Mouse (Mus musculus): ENCODE results near the gene Ssr1. TPM values are rescaled to one million over a fixed set of nuclear protein-coding genes. Genes with fewer than 3 reads are reported as not detected.

The Ssr1 gene
- polyA plus RNA-seq, 1 experiment: 13.8 TPM

GRCm38 (mm10) chr13:37941138-37941645 lies 52.8 kb downstream of the Ssr1 start:
- H3K4me1 ChIP-seq (ENCODE audit: control insufficient read depth, insufficient read depth, low read length): peaks cover 11% of the 10 kb centered on the region
- TF ChIP-seq POLR2A (IDR thresholded peaks at IDR 0.05; ENCODE audit: borderline replicate concordance, extremely low read depth, low read depth, low read length) (no peak), CTCF (IDR thresholded peaks at IDR 0.05; ENCODE audit: insufficient read depth, low read length) (no peak)
- H3K4me3 ChIP-seq (replicated peaks; ENCODE audit: extremely low read depth, low read depth, low read length): no peak overlapping the region
- WGBS: 59% methylated on average over 5 of the region's 5 CpGs
- no peak for DNase-seq

- WGBS: 36% methylated on average over 5 of the region's 5 CpGs
- no peak for DNase-seq
Observed at GRCm38 (mm10) chr13:37940649-37941048, 53.4 kb downstream of the Ssr1 start.

GRCm38 (mm10) chr13:37940167-37940566 lies 53.9 kb downstream of the Ssr1 start:
- Histone ChIP-seq H3K4me1 (ENCODE audit: control insufficient read depth, insufficient read depth, low read length) (peaks cover 11% of the 10 kb centered on the region), H3K4me3 (replicated peaks; ENCODE audit: extremely low read depth, low read depth, low read length) (no peak overlapping the region)
- 75% methylated on average over 2 of the region's 2 CpGs for WGBS
- TF ChIP-seq CTCF (IDR thresholded peaks at IDR 0.05; ENCODE audit: insufficient read depth, low read length) (no peak), POLR2A (IDR thresholded peaks at IDR 0.05; ENCODE audit: borderline replicate concordance, extremely low read depth, low read depth, low read length) (no peak)
- DNase-seq: no peak

More at GRCm38 (mm10) chr13:37940649-37941048, 53.4 kb downstream of the Ssr1 start:
- no peak for TF ChIP-seq POLR2A (IDR thresholded peaks at IDR 0.05; ENCODE audit: borderline replicate concordance, extremely low read depth, low read depth, low read length)
- no peak for TF ChIP-seq CTCF (IDR thresholded peaks at IDR 0.05; ENCODE audit: insufficient read depth, low read length)
- Histone ChIP-seq H3K4me3 (replicated peaks; ENCODE audit: extremely low read depth, low read depth, low read length) (no peak overlapping the region), H3K4me1 (ENCODE audit: control insufficient read depth, insufficient read depth, low read length) (peaks cover 11% of the 10 kb centered on the region)

GRCm38 (mm10) chr13:37936351-37936750 lies 57.7 kb downstream of the Ssr1 start:
- TF ChIP-seq POLR2A (IDR thresholded peaks at IDR 0.05; ENCODE audit: borderline replicate concordance, extremely low read depth, low read depth, low read length) (no peak), CTCF (IDR thresholded peaks at IDR 0.05; ENCODE audit: insufficient read depth, low read length) (no peak)
- 63% methylated on average over 3 of the region's 3 CpGs for WGBS
- Histone ChIP-seq H3K4me1 (ENCODE audit: control insufficient read depth, insufficient read depth, low read length) (peaks cover 10% of the 10 kb centered on the region), H3K4me3 (replicated peaks; ENCODE audit: extremely low read depth, low read depth, low read length) (no peak overlapping the region)
- DNase-seq: no peak

GRCm38 (mm10) chr13:37934920-37935319 lies 59.1 kb downstream of the Ssr1 start:
- whole genome bisulfite sequencing: 70% methylated on average over 8 of the region's 8 CpGs
- DNase-seq: no peak
- Histone ChIP-seq H3K4me1 (ENCODE audit: control insufficient read depth, insufficient read depth, low read length) (peaks cover 3% of the 10 kb centered on the region), H3K4me3 (replicated peaks; ENCODE audit: extremely low read depth, low read depth, low read length) (no peak overlapping the region)
- TF ChIP-seq POLR2A (IDR thresholded peaks at IDR 0.05; ENCODE audit: borderline replicate concordance, extremely low read depth, low read depth, low read length): no peak

- H3K4me1 ChIP-seq (ENCODE audit: control insufficient read depth, insufficient read depth, low read length): peaks cover 2% of the 10 kb centered on the region; the same call in 1 of the 2 replicates
- DNase-seq: no peak
- TF ChIP-seq CTCF (IDR thresholded peaks at IDR 0.05; ENCODE audit: insufficient read depth, low read length): no peak
- no peak for TF ChIP-seq POLR2A (IDR thresholded peaks at IDR 0.05; ENCODE audit: borderline replicate concordance, extremely low read depth, low read depth, low read length)
- 51% methylated on average over 4 of the region's 4 CpGs for WGBS
- H3K4me3 ChIP-seq (replicated peaks; ENCODE audit: extremely low read depth, low read depth, low read length): no peak overlapping the region
Observed at GRCm38 (mm10) chr13:37934075-37934474, 59.9 kb downstream of the Ssr1 start.

GRCm38 (mm10) chr13:37931210-37931922 lies 62.7 kb downstream of the Ssr1 start:
- DNase-seq: no peak
- 67% methylated on average over 27 of the region's 27 CpGs for WGBS
- no peak overlapping the region for H3K4me3 ChIP-seq (replicated peaks; ENCODE audit: extremely low read depth, low read depth, low read length)
- peaks cover 2% of the 10 kb centered on the region; the same call in 1 of the 2 replicates for H3K4me1 ChIP-seq (ENCODE audit: control insufficient read depth, insufficient read depth, low read length)
- no peak for TF ChIP-seq POLR2A (IDR thresholded peaks at IDR 0.05; ENCODE audit: borderline replicate concordance, extremely low read depth, low read depth, low read length)
- TF ChIP-seq CTCF (IDR thresholded peaks at IDR 0.05; ENCODE audit: insufficient read depth, low read length): no peak

GRCm38 (mm10) chr13:37930621-37931020 lies 63.4 kb downstream of the Ssr1 start:
- H3K4me3 ChIP-seq (replicated peaks; ENCODE audit: extremely low read depth, low read depth, low read length): no peak overlapping the region
- DNase-seq: no peak
- TF ChIP-seq CTCF (IDR thresholded peaks at IDR 0.05; ENCODE audit: insufficient read depth, low read length): no peak
- no peak for TF ChIP-seq POLR2A (IDR thresholded peaks at IDR 0.05; ENCODE audit: borderline replicate concordance, extremely low read depth, low read depth, low read length)
- H3K4me1 ChIP-seq (ENCODE audit: control insufficient read depth, insufficient read depth, low read length): peaks cover 2% of the 10 kb centered on the region; the same call in 1 of the 2 replicates
- 96% methylated on average over 23 of the region's 23 CpGs for WGBS

GRCm38 (mm10) chr13:37930091-37930490 lies 63.9 kb downstream of the Ssr1 start:
- Histone ChIP-seq H3K4me3 (replicated peaks; ENCODE audit: extremely low read depth, low read depth, low read length) (no peak overlapping the region), H3K4me1 (ENCODE audit: control insufficient read depth, insufficient read depth, low read length) (peaks cover 2% of the 10 kb centered on the region; the same call in 1 of the 2 replicates)
- TF ChIP-seq CTCF (IDR thresholded peaks at IDR 0.05; ENCODE audit: insufficient read depth, low read length) (no peak), POLR2A (IDR thresholded peaks at IDR 0.05; ENCODE audit: borderline replicate concordance, extremely low read depth, low read depth, low read length) (no peak)
- 69% methylated on average over 13 of the region's 13 CpGs for WGBS
- DNase-seq: no peak

- WGBS: 87% methylated on average over 17 of the region's 17 CpGs
- DNase-seq: no peak
- TF ChIP-seq POLR2A (IDR thresholded peaks at IDR 0.05; ENCODE audit: borderline replicate concordance, extremely low read depth, low read depth, low read length): no peak
- TF ChIP-seq CTCF (IDR thresholded peaks at IDR 0.05; ENCODE audit: insufficient read depth, low read length): no peak
- peaks cover under 1% of the 10 kb centered on the region; the same call in 1 of the 2 replicates for H3K4me1 ChIP-seq (ENCODE audit: control insufficient read depth, insufficient read depth, low read length)
- H3K4me3 ChIP-seq (replicated peaks; ENCODE audit: extremely low read depth, low read depth, low read length): no peak overlapping the region
Observed at GRCm38 (mm10) chr13:37929532-37929931, 64.5 kb downstream of the Ssr1 start.
